Mouse (Mus musculus): Measurements from ENCODE around the gene Kcnh1. TPM values are rescaled to one million over a fixed set of nuclear protein-coding genes. Genes with fewer than 3 reads are reported as not detected.

Gene Kcnh1
- polyA plus RNA-seq, 2 experiments: under 0.01 TPM; not detected in 1

- no peak overlapping the region for H3K4me3 ChIP-seq (ENCODE audit: insufficient read depth in 1 of 2, low read depth in 2 of 2, low read length in 2 of 2)
- H3K9ac ChIP-seq (replicated peaks): no peak overlapping the region
- H3K4me2 ChIP-seq (ENCODE audit: low read depth): no peak overlapping the region
- TF ChIP-seq CTCF (IDR thresholded peaks at IDR 0.05; ENCODE audit: low read depth): no peak
- TF ChIP-seq EP300 (IDR thresholded peaks at IDR 0.05; ENCODE audit: low read depth): no peak
- WGBS (ENCODE audit: insufficient replicate concordance): 69% methylated on average over 6 of the region's 6 CpGs
- H3K4me1 ChIP-seq (replicated peaks; ENCODE audit: control insufficient read depth in 2 of 2, insufficient read depth in 2 of 2, low read length in 1 of 2): no peaks in the 10 kb centered on the region
- no peaks in the 10 kb centered on the region for H3K36me3 ChIP-seq (replicated peaks; ENCODE audit: control insufficient read depth, insufficient read depth, low read depth)
- H3K27me3 ChIP-seq (ENCODE audit: control insufficient read depth, insufficient read depth, low read length): no peaks in the 10 kb centered on the region
- DNase-seq (ENCODE audit: low read depth in 3 of 3, low spot score in 3 of 3) (no peak), ATAC-seq (ENCODE audit: insufficient read depth) (no peak)
- no peak overlapping the region for H3K27ac ChIP-seq
- no peaks in the 10 kb centered on the region for H3K9me3 ChIP-seq (ENCODE audit: control insufficient read depth, low read length)
These were observed 282.6 kb downstream of the Kcnh1 start for GRCm38 (mm10) chr1:192473134-192473533.

GRCm38 (mm10) chr1:192476704-192477103, 286.1 kb downstream of the Kcnh1 start:
- TF ChIP-seq CTCF (IDR thresholded peaks at IDR 0.05; ENCODE audit: low read depth) (no peak), EP300 (IDR thresholded peaks at IDR 0.05; ENCODE audit: low read depth) (no peak)
- H3K4me1 ChIP-seq (replicated peaks; ENCODE audit: control insufficient read depth in 2 of 2, insufficient read depth in 2 of 2, low read length in 1 of 2): no peaks in the 10 kb centered on the region
- H3K27ac ChIP-seq: no peak overlapping the region
- DNase-seq (ENCODE audit: low read depth in 3 of 3, low spot score in 3 of 3): no peak
- no peak overlapping the region for H3K4me3 ChIP-seq (ENCODE audit: insufficient read depth in 1 of 2, low read depth in 2 of 2, low read length in 2 of 2)
- no peak overlapping the region for H3K4me2 ChIP-seq (ENCODE audit: low read depth)
- H3K36me3 ChIP-seq (replicated peaks; ENCODE audit: control insufficient read depth, insufficient read depth, low read depth): no peaks in the 10 kb centered on the region
- H3K9me3 ChIP-seq (ENCODE audit: control insufficient read depth, low read length): no peaks in the 10 kb centered on the region
- no peak overlapping the region for H3K9ac ChIP-seq (replicated peaks)
- no peak for ATAC-seq (ENCODE audit: insufficient read depth)
- no peaks in the 10 kb centered on the region for H3K27me3 ChIP-seq (ENCODE audit: control insufficient read depth, insufficient read depth, low read length)
- 50% methylated on average over 7 of the region's 7 CpGs for WGBS (ENCODE audit: insufficient replicate concordance)

DNA sequence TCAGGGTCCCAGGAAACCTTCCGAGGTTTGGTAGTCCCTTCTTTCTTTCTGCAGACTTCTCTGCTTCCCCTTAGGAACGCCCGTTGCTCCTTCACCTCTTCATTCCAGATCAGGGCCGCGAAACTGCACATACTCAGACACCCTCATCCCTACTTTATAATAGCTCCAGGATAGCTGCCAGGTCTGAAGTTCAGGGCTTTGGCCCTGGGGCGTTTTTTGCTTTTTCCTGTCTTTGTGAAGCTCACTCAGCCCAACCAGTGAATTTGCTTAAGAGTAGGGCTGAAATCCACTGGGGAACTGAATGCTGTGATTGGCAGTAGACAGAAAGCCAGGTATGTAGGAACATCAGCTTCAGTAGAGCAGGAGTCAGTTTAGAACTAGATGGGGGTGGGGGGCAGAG, 287.0 kb downstream of the Kcnh1 start:
- no peaks in the 10 kb centered on the region for H3K36me3 ChIP-seq (replicated peaks; ENCODE audit: control insufficient read depth, insufficient read depth, low read depth)
- no peak overlapping the region for H3K9ac ChIP-seq (replicated peaks)
- WGBS (ENCODE audit: insufficient replicate concordance): 53% methylated on average over 6 of the region's 6 CpGs
- TF ChIP-seq CTCF (IDR thresholded peaks at IDR 0.05; ENCODE audit: low read depth) (no peak), EP300 (IDR thresholded peaks at IDR 0.05; ENCODE audit: low read depth) (no peak)
- DNase-seq (ENCODE audit: low read depth in 3 of 3, low spot score in 3 of 3) (no peak), ATAC-seq (ENCODE audit: insufficient read depth) (no peak)
- H3K9me3 ChIP-seq (ENCODE audit: control insufficient read depth, low read length): no peaks in the 10 kb centered on the region
- no peaks in the 10 kb centered on the region for H3K4me1 ChIP-seq (replicated peaks; ENCODE audit: control insufficient read depth in 2 of 2, insufficient read depth in 2 of 2, low read length in 1 of 2)
- H3K27me3 ChIP-seq (ENCODE audit: control insufficient read depth, insufficient read depth, low read length): no peaks in the 10 kb centered on the region
- H3K27ac ChIP-seq: no peak overlapping the region
- H3K4me2 ChIP-seq (ENCODE audit: low read depth): no peak overlapping the region
- no peak overlapping the region for H3K4me3 ChIP-seq (ENCODE audit: insufficient read depth in 1 of 2, low read depth in 2 of 2, low read length in 2 of 2)

GRCm38 (mm10) chr1:192478176-192478575, 287.6 kb downstream of the Kcnh1 start:
- TF ChIP-seq CTCF (IDR thresholded peaks at IDR 0.05; ENCODE audit: low read depth) (no peak), EP300 (IDR thresholded peaks at IDR 0.05; ENCODE audit: low read depth) (no peak)
- no peaks in the 10 kb centered on the region for H3K36me3 ChIP-seq (replicated peaks; ENCODE audit: control insufficient read depth, insufficient read depth, low read depth)
- 55% methylated on average over 5 of the region's 5 CpGs for WGBS (ENCODE audit: insufficient replicate concordance)
- ATAC-seq (ENCODE audit: insufficient read depth) (no peak), DNase-seq (ENCODE audit: low read depth in 3 of 3, low spot score in 3 of 3) (no peak)
- no peak overlapping the region for H3K4me3 ChIP-seq (ENCODE audit: insufficient read depth in 1 of 2, low read depth in 2 of 2, low read length in 2 of 2)
- no peaks in the 10 kb centered on the region for H3K4me1 ChIP-seq (replicated peaks; ENCODE audit: control insufficient read depth in 2 of 2, insufficient read depth in 2 of 2, low read length in 1 of 2)
- H3K9ac ChIP-seq (replicated peaks): no peak overlapping the region
- H3K9me3 ChIP-seq (ENCODE audit: control insufficient read depth, low read length): no peaks in the 10 kb centered on the region
- no peak overlapping the region for H3K4me2 ChIP-seq (ENCODE audit: low read depth)
- H3K27me3 ChIP-seq (ENCODE audit: control insufficient read depth, insufficient read depth, low read length): no peaks in the 10 kb centered on the region
- no peak overlapping the region for H3K27ac ChIP-seq

- H3K9ac ChIP-seq (replicated peaks): no peak overlapping the region
- ATAC-seq (ENCODE audit: insufficient read depth) (no peak), DNase-seq (ENCODE audit: low read depth in 3 of 3, low spot score in 3 of 3) (no peak)
- no peaks in the 10 kb centered on the region for H3K4me1 ChIP-seq (replicated peaks; ENCODE audit: control insufficient read depth in 2 of 2, insufficient read depth in 2 of 2, low read length in 1 of 2)
- WGBS (ENCODE audit: insufficient replicate concordance): 59% methylated on average over 8 of the region's 8 CpGs
- TF ChIP-seq EP300 (IDR thresholded peaks at IDR 0.05; ENCODE audit: low read depth) (no peak), CTCF (IDR thresholded peaks at IDR 0.05; ENCODE audit: low read depth) (no peak)
- H3K4me3 ChIP-seq (ENCODE audit: insufficient read depth in 1 of 2, low read depth in 2 of 2, low read length in 2 of 2): no peak overlapping the region
- H3K36me3 ChIP-seq (replicated peaks; ENCODE audit: control insufficient read depth, insufficient read depth, low read depth): no peaks in the 10 kb centered on the region
- no peak overlapping the region for H3K4me2 ChIP-seq (ENCODE audit: low read depth)
- no peak overlapping the region for H3K27ac ChIP-seq
- no peaks in the 10 kb centered on the region for H3K27me3 ChIP-seq (ENCODE audit: control insufficient read depth, insufficient read depth, low read length)
- H3K9me3 ChIP-seq (ENCODE audit: control insufficient read depth, low read length): no peaks in the 10 kb centered on the region
These were observed 289.7 kb downstream of the Kcnh1 start for GRCm38 (mm10) chr1:192480072-192480784.

All from liver, embryonic 14.5 days (tissue).